ENCODE assay signal across 9 mouse cellular contexts in genomic region chr6:22794071-22794721, GRCm38 (mm10).
A peak's percentile ranks its signal among the peaks of the same experiment; 100 is the strongest.
DNase-seq lines count a peak whose midpoint lies in the region; ATAC-seq and TF ChIP-seq lines count a peak whose summit lies in the region.
"Had no signal": no experiment of that assay in that cellular context is flagged by ENCODE, and none has a peak within 500 bp of the region (broad histone marks: within the 10 kb centered on the region; RNA-seq: fewer than 3 reads in every experiment).

No protein-coding gene starts in this region.

- no peaks in the 10 kb centered on the region for H3K9me3 ChIP-seq in lung, embryonic 14.5 days (ENCODE audit: low read depth, low read length)
- no peaks in the 10 kb centered on the region for H3K9me3 ChIP-seq in limb, embryonic 14.5 days (ENCODE audit: control insufficient read depth, low read length)
- H3K9me3 ChIP-seq: liver, embryonic 13.5 days had no signal

- H3K27ac ChIP-seq in lung, embryonic 14.5 days (ENCODE audit: low read depth) = no peak overlapping the region
- H3K27ac ChIP-seq in limb, embryonic 14.5 days (replicated peaks; ENCODE audit: low read depth, low read length) = peak overlapping the region; percentile 45; the same call in 1 of the 2 replicates
- H3K27ac ChIP-seq: liver, embryonic 13.5 days had no signal

- H3K36me3 ChIP-seq in lung, embryonic 14.5 days (ENCODE audit: insufficient read depth) = no peaks in the 10 kb centered on the region
- H3K36me3 ChIP-seq in limb, embryonic 14.5 days (ENCODE audit: control insufficient read depth, insufficient read depth, low read length) = no peaks in the 10 kb centered on the region
- H3K36me3 ChIP-seq: liver, embryonic 13.5 days had no signal

- WGBS in lung, embryonic 14.5 days = 62% methylated on average over 12 of the region's 12 CpGs
- 65% methylated on average over 12 of the region's 12 CpGs for WGBS in lung, adult 2 months
- WGBS in limb, embryonic 14.5 days = 38% methylated on average over 12 of the region's 12 CpGs

- no peak for TF ChIP-seq CTCF in lung, embryonic 14.5 days (IDR thresholded peaks at IDR 0.05; ENCODE audit: low read depth)
- no peak for TF ChIP-seq CTCF in lung, adult 2 months (IDR thresholded peaks at IDR 0.05; ENCODE audit: insufficient read depth, low read length)

- H3K4me2 ChIP-seq in lung, embryonic 14.5 days = no peak overlapping the region
- H3K4me2 ChIP-seq in limb, embryonic 14.5 days (replicated peaks; ENCODE audit: low read depth, low read length, severe bottlenecking) = no peak overlapping the region
- H3K4me2 ChIP-seq: liver, embryonic 13.5 days had no signal

- no peak overlapping the region for H3K9ac ChIP-seq in lung, embryonic 14.5 days
- H3K9ac ChIP-seq in limb, embryonic 14.5 days (ENCODE audit: low read depth, low read length, severe bottlenecking) = no peak overlapping the region
- H3K9ac ChIP-seq: liver, embryonic 13.5 days had no signal

- no peak for ATAC-seq in lung, embryonic 14.5 days (ENCODE audit: insufficient read depth)
- peak; percentile 68; the same call in 1 of the 2 replicates for ATAC-seq in limb, embryonic 14.5 days (ENCODE audit: low FRiP score, low read depth)
- no peak for ATAC-seq in monocyte, adult 5-6 weeks (replicated peaks; ENCODE audit: insufficient number of reproducible peaks, low FRiP score, low TSS enrichment, poor library complexity, severe bottlenecking)

- H3K4me1 ChIP-seq in lung, embryonic 14.5 days (ENCODE audit: insufficient read depth) = no peaks in the 10 kb centered on the region
- H3K4me1 ChIP-seq in lung, adult 2 months (ENCODE audit: control insufficient read depth, insufficient read depth, low read length) = no peaks in the 10 kb centered on the region
- H3K4me1 ChIP-seq in limb, embryonic 14.5 days (ENCODE audit: control insufficient read depth, insufficient read depth, low read length) = no peaks in the 10 kb centered on the region; the same call in 1 of the 2 replicates
- H3K4me1 ChIP-seq: liver, embryonic 13.5 days had no signal

- no peaks in the 10 kb centered on the region for H3K27me3 ChIP-seq in lung, embryonic 14.5 days (ENCODE audit: insufficient read depth, low read length)
- H3K27me3 ChIP-seq in limb, embryonic 14.5 days (ENCODE audit: control insufficient read depth, insufficient read depth, low read length) = no peaks in the 10 kb centered on the region
- H3K27me3 ChIP-seq: liver, embryonic 13.5 days had no signal

- DNase-seq in lung, embryonic 14.5 days = peak; percentile 3
- DNase-seq in lung, adult 2 months = no peak
- DNase-seq in frontal cortex, postnatal 36 days (ENCODE audit: low spot score in 2 of 2) = peak; percentile 35 to 60
- peak; percentile 54 for DNase-seq in limb, embryonic 14.5 days (ENCODE audit: low spot score)
- peak; percentile 16 for DNase-seq in right cerebral cortex, postnatal 4 days
- no peak for DNase-seq in heart, postnatal 4 days
- DNase-seq in kidney, adult 8-10 months = no peak
- DNase-seq: liver, embryonic 13.5 days had no signal

- TF ChIP-seq POLR2A in lung, adult 2 months (IDR thresholded peaks at IDR 0.05; ENCODE audit: borderline replicate concordance, extremely low read depth, low read depth, low read length) = no peak
- TF ChIP-seq POLR2A in limb, embryonic 14.5 days (IDR thresholded peaks at IDR 0.05; ENCODE audit: borderline replicate concordance, extremely low read depth, insufficient read depth, insufficient read length) = no peak

- H3K4me3 ChIP-seq in lung, embryonic 14.5 days (ENCODE audit: low read depth, low read length) = no peak overlapping the region
- no peak overlapping the region for H3K4me3 ChIP-seq in lung, adult 2 months (replicated peaks; ENCODE audit: extremely low read depth, low read depth, low read length)
- no peak overlapping the region for H3K4me3 ChIP-seq in limb, embryonic 14.5 days (replicated peaks; ENCODE audit: low read length)
- H3K4me3 ChIP-seq: liver, embryonic 13.5 days had no signal

Comparison
In these comparisons a context has a peak if more than half of its experiments do, and no peak if none do; other contexts are left out.
1. DNase-seq: peak in lung, embryonic 14.5 days (single experiment), frontal cortex, postnatal 36 days (2 of 2), limb, embryonic 14.5 days (single experiment) and right cerebral cortex, postnatal 4 days (single experiment); none in lung, adult 2 months (single experiment), heart, postnatal 4 days (single experiment) and kidney, adult 8-10 months (0 of 2).